Mouse (Mus musculus): ENCODE results near the gene Osbpl5. TPM values are rescaled to one million over a fixed set of nuclear protein-coding genes. Genes with fewer than 3 reads are reported as not detected.
A peak's percentile ranks its signal among the peaks of the same experiment; 100 is the strongest.
"Not testable (repeated sequence)": the region's sequence is repeated elsewhere in the genome, so short reads cannot be mapped to it uniquely, and the experiment has no call there.

Osbpl5 gene
- polyA plus RNA-seq, 1 experiment: 8.4 TPM

DNA sequence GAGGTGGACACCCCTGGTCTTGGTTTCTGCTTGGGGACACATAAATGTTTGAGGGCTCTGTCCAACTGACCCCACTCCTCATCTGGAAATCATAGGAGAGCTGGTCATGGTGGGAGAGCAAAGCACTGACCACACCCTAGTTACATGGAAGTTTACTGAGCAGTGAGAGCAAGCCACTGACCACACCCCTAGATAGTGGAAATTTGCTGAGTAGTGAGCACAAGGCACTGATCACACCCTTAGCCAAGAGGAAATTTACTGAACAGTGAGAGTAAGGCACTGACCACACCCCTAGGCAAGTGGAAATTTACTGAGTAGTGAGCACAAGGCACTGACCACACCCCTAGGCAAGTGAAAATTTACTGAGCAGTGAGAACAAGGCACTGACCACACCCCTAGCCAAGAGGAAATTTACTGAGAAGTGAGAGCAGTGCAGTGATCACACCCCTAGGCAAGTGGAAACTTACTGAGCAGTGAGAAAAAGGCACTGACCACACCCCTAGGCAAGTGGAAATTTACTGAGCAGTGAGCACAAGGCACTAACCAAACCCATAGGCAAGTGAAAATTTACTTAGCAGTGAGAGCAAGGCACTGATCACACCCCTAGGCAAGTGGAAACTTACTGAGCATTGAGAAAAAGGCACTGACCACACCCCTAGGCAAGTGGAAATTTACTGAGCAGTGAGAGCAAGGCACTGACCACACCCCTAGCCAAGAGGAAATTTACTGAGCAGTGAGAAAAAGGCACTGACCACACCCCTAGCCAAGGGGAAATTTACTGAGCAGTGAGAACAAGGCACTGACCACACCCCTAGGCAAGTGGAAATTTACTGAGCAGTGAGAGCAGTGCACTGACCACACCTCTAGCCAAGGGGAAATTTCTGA is 90.1 kb downstream of the Osbpl5 start:
- Histone ChIP-seq H3K27ac (ENCODE audit: control insufficient read depth, insufficient read depth, low read depth, low read length) (no peak overlapping the region), H3K27me3 (ENCODE audit: control insufficient read depth, insufficient read depth, low read length) (no peaks in the 10 kb centered on the region), H3K4me1 (ENCODE audit: control insufficient read depth, insufficient read depth, low read length) (no peaks in the 10 kb centered on the region), H3K4me3 (ENCODE audit: control insufficient read depth, low read depth, low read length) (no peak overlapping the region), H3K36me3 (ENCODE audit: control insufficient read depth, insufficient read depth, low read length) (no peaks in the 10 kb centered on the region)
- no peak for TF ChIP-seq POLR2A (IDR thresholded peaks at IDR 0.05; ENCODE audit: control insufficient read depth, low read depth, low read length)
- TF ChIP-seq CTCF (IDR thresholded peaks at IDR 0.05; ENCODE audit: control insufficient read depth, insufficient read depth, insufficient replicate concordance, low read depth, low read length): no peak

DNA sequence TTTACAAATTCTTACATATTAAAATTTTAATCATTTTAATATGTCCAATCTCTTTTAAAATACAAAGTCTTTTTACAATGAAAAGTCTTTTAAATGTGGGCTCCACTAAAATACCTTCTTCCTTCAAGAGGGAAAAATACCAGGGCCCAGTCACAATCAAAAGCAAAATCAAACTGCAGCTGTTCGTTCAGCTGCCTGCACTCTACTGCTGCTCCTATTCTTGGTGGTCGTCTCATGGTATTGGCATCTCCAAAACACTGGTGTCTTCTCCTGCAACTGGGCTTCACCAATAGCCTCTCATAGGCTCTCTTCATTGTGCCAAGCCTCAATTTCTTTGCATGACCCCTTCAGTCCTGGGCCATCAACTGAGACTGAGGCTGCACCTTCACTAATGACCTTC is 93.3 kb downstream of the Osbpl5 start:
- no peaks in the 10 kb centered on the region for H3K4me1 ChIP-seq (ENCODE audit: control insufficient read depth, insufficient read depth, low read length)
- no peaks in the 10 kb centered on the region for H3K36me3 ChIP-seq (ENCODE audit: control insufficient read depth, insufficient read depth, low read length)
- TF ChIP-seq CTCF (IDR thresholded peaks at IDR 0.05; ENCODE audit: control insufficient read depth, insufficient read depth, insufficient replicate concordance, low read depth, low read length) (no peak), POLR2A (IDR thresholded peaks at IDR 0.05; ENCODE audit: control insufficient read depth, low read depth, low read length) (no peak)
- no peaks in the 10 kb centered on the region for H3K27me3 ChIP-seq (ENCODE audit: control insufficient read depth, insufficient read depth, low read length)
- no peak overlapping the region for H3K4me3 ChIP-seq (ENCODE audit: control insufficient read depth, low read depth, low read length)
- no peak overlapping the region for H3K27ac ChIP-seq (ENCODE audit: control insufficient read depth, insufficient read depth, low read depth, low read length)

- no peak overlapping the region for H3K27ac ChIP-seq (ENCODE audit: control insufficient read depth, insufficient read depth, low read depth, low read length)
- TF ChIP-seq POLR2A (IDR thresholded peaks at IDR 0.05; ENCODE audit: control insufficient read depth, low read depth, low read length) (no peak), CTCF (IDR thresholded peaks at IDR 0.05; ENCODE audit: control insufficient read depth, insufficient read depth, insufficient replicate concordance, low read depth, low read length) (no peak)
- no peak overlapping the region for H3K4me3 ChIP-seq (ENCODE audit: control insufficient read depth, low read depth, low read length)
- H3K27me3 ChIP-seq (ENCODE audit: control insufficient read depth, insufficient read depth, low read length): no peaks in the 10 kb centered on the region
- no peaks in the 10 kb centered on the region for H3K4me1 ChIP-seq (ENCODE audit: control insufficient read depth, insufficient read depth, low read length)
- no peaks in the 10 kb centered on the region for H3K36me3 ChIP-seq (ENCODE audit: control insufficient read depth, insufficient read depth, low read length)
Observed at GRCm38 (mm10) chr7:143660797-143661196, 96.0 kb downstream of the Osbpl5 start.

GRCm38 (mm10) chr7:143649769-143650346 is 106.9 kb downstream of the Osbpl5 start:
- not testable (repeated sequence) for H3K4me1 ChIP-seq (ENCODE audit: control insufficient read depth, insufficient read depth, low read length); H3K27ac ChIP-seq (ENCODE audit: control insufficient read depth, insufficient read depth, low read depth, low read length); H3K36me3 ChIP-seq (ENCODE audit: control insufficient read depth, insufficient read depth, low read length); H3K27me3 ChIP-seq (ENCODE audit: control insufficient read depth, insufficient read depth, low read length)
- peak overlapping the region; percentile 68; the same call in 1 of the 2 replicates for H3K4me3 ChIP-seq (ENCODE audit: control insufficient read depth, low read depth, low read length)

DNA sequence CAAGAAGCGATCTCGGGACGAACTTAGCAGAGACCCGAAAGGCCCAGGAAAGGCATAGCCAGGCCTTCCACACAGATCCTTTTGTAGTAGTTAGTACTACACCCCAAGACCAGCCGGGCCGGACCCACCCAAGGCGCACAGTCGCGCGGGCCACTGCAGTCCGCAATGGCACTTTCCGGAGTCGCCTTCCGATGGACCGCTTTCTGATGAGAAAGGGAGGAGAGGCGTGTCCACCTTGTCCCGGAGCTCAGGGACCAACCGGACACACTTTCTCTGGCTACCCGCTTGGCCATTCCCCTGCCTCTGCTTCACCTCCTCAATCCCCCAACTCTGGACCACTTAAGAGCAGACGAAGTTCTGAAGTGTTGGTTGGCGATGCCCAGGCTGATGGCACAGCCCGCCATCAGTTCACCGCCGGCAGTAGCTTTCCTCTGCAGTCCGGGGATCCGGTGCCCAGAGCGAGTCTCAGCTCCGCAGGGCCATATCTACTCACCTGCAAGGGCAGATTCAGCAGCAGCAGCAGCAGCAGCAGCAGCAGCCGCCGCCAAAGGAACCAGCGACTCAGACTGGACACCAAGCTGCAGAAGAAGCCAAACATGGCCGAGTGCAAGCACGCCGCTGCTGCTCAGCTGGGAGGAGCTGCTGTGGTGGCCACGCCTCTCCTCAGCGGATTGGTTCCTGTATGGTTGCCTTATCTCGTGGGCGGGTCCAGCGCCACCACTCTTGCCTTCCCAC is 107.6 kb downstream of the Osbpl5 start, which contains the start of gene Tnfrsf22:
Gene Tnfrsf22 (minus strand): TSS at position 628 of the 735 bp plus-strand sequence.
- Histone ChIP-seq H3K27me3 (ENCODE audit: control insufficient read depth, insufficient read depth, low read length) (no peaks in the 10 kb centered on the region), H3K27ac (ENCODE audit: control insufficient read depth, insufficient read depth, low read depth, low read length) (no peak within 1 kb of the TSS), H3K36me3 (ENCODE audit: control insufficient read depth, insufficient read depth, low read length) (no peaks in the 10 kb centered on the region), H3K4me3 (ENCODE audit: control insufficient read depth, low read depth, low read length) (peak within 1 kb of the TSS; percentile 68), H3K4me1 (ENCODE audit: control insufficient read depth, insufficient read depth, low read length) (peaks cover 7% of the 10 kb centered on the region)
- no peak for TF ChIP-seq CTCF (IDR thresholded peaks at IDR 0.05; ENCODE audit: control insufficient read depth, insufficient read depth, insufficient replicate concordance, low read depth, low read length)
- 0 out of 2 replicates have a peak, but pooled peaks have one; percentile 25 for TF ChIP-seq POLR2A (IDR thresholded peaks at IDR 0.05; ENCODE audit: control insufficient read depth, low read depth, low read length)

- H3K36me3 ChIP-seq (ENCODE audit: control insufficient read depth, insufficient read depth, low read length); H3K27me3 ChIP-seq (ENCODE audit: control insufficient read depth, insufficient read depth, low read length); H3K4me1 ChIP-seq (ENCODE audit: control insufficient read depth, insufficient read depth, low read length): not testable (repeated sequence)
Observed at GRCm38 (mm10) chr7:143643949-143644348, 112.8 kb downstream of the Osbpl5 start.

More at GRCm38 (mm10) chr7:143643949-143644348, 112.8 kb downstream of the Osbpl5 start:
- not testable (repeated sequence) for H3K4me3 ChIP-seq (ENCODE audit: control insufficient read depth, low read depth, low read length); H3K27ac ChIP-seq (ENCODE audit: control insufficient read depth, insufficient read depth, low read depth, low read length)

Other genes starting within 250 kb of the Osbpl5 start
- gene Nap1l4, start 207.9 kb downstream of the Osbpl5 start, polyA plus RNA-seq (2012; rRNA removed): 57.5 and 60.3 TPM in 2 replicates
- 14.5 TPM in 2 replicates for gene Cars, start 156.9 kb downstream of the Osbpl5 start, polyA plus RNA-seq (2012; rRNA removed)
- gene Tnfrsf26, start 128.3 kb downstream of the Osbpl5 start, polyA plus RNA-seq (2012; rRNA removed): not detected in 2 replicates
- 0.87 and 0.88 TPM in 2 replicates for gene Tnfrsf22, start 107.3 kb downstream of the Osbpl5 start, polyA plus RNA-seq (2012; rRNA removed)
- 0.60 and 0.63 TPM in 2 replicates for gene Tnfrsf23, start 71.1 kb downstream of the Osbpl5 start, polyA plus RNA-seq (2012; rRNA removed)
- gene Mrgprg, start 10.0 kb upstream of the Osbpl5 start, polyA plus RNA-seq (2012; rRNA removed): not detected in 2 replicates
- 0.11 and 0.18 TPM in 2 replicates for gene Mrgpre, start 27.5 kb upstream of the Osbpl5 start, polyA plus RNA-seq (2012; rRNA removed)
- gene Nadsyn1, start 65.9 kb upstream of the Osbpl5 start, polyA plus RNA-seq (2012; rRNA removed): 11.4 and 12.1 TPM in 2 replicates
- gene Dhcr7, start 66.2 kb upstream of the Osbpl5 start, polyA plus RNA-seq (2012; rRNA removed): 42.3 and 42.9 TPM in 2 replicates
- 224 and 242 TPM in 2 replicates for gene Gm498, start 109.9 kb upstream of the Osbpl5 start, polyA plus RNA-seq (2012; rRNA removed)
- 30.0 and 34.7 TPM in 2 replicates for gene Shank2, start 244.9 kb upstream of the Osbpl5 start, polyA plus RNA-seq (2012; rRNA removed)

All from testis, adult 2 months (tissue).